Mouse (Mus musculus) neural tube, embryonic 10.5 days (tissue): ENCODE data around the gene Cep89.

Experiments
- DNase-seq: peaks from one replicate; pipeline ENCODE4 v3.0.0-alpha.2; 2017; ENCODE audit warnings: low spot score; ENCODE audit errors: extremely low spot score

Gene Cep89

DNA sequence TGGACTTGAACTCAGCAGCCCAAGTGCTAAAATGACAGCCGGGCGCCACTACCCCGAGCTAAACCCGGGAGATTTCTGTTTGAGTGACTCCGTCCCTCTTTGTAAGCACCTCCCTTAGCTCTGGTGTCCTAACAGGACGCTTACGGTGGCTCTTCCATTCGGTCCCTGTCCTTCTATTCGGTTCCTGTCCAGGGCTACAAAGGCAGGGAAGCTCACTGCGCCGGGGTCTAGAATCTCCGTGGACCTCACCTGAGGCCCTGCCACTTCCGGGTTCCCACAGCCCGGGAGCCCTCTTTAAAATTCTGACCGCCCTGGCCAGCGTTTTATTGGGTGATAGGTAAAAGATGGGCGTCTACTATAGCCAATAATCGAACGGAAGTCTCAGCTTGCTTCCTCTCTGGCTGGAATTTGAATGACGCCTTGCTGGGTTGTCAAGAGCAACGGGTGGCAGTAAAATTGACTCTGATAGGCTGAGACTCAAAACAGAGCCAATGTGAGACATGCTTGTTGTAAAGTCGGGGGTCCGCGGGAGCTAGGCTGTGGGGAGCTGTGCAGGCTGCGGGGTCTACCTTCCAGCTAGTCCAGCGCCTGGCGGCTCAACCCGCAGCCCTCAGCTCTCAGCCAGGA is at the start of gene Cep89, which contains the start of gene Faap24:
TSS of gene Cep89 (plus strand) at position 494 of the 627 bp plus-strand sequence.
TSS of gene Faap24 (minus strand) at position 295 of the 627 bp plus-strand sequence.
- peak; percentile 100 for DNase-seq

DNA sequence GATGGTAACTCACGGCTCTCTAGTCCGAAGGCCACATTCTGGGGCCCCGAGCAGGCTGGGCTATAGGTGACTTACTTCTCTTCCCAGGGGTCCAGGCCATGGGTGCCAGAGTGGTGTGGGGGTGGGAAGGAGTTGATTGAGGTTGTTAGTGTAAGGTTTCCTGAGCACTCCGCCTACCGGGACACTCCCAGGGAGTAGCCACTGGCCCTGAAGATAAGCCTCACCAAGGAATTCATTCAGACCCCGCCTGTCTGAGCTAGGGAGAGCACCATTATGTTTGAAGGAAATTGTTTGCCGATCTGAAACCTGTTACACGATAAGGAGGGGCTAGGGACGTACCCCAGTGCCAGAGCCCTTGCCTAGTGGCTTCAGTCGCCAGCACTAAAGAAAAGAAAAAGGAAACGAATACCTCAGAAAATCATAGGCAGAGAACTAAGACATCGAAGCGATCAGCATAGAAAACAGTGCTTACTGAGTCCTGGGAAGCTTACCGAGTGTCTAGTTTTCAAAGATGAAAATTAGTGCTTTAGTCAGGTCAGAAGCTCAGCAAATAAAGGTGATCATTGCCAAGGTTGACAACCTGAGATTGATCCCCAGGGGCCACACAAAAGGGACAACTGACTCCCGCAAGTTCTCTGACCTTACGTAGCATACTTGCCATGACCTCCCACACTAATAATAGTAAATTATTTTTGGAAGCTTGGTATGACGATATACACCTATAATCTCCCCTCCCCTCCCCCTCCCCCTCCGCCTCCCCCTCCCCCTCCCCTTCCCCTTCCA is 48.7 kb upstream of the Cep89 start:
- DNase-seq: no peak

DNA sequence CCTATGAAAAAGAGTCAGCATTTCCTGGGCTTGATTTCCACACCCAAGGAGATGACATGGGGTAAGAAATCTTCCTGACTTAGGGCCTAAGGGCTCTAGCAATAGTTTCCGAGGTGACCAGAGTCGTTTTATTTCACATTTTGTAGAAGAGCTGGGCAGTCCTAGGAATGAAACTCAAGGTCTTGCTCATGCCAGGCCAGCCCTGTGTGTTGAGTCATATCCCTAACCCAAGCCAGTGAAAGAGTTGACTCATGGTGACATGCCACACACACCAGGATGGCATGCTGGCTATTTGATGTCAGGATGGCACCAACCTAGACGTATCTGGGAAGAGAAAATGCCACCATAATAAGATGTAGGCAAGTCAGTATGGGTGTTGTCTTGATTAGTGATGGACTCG is 47.8 kb upstream of the Cep89 start:
- DNase-seq: no peak

DNA sequence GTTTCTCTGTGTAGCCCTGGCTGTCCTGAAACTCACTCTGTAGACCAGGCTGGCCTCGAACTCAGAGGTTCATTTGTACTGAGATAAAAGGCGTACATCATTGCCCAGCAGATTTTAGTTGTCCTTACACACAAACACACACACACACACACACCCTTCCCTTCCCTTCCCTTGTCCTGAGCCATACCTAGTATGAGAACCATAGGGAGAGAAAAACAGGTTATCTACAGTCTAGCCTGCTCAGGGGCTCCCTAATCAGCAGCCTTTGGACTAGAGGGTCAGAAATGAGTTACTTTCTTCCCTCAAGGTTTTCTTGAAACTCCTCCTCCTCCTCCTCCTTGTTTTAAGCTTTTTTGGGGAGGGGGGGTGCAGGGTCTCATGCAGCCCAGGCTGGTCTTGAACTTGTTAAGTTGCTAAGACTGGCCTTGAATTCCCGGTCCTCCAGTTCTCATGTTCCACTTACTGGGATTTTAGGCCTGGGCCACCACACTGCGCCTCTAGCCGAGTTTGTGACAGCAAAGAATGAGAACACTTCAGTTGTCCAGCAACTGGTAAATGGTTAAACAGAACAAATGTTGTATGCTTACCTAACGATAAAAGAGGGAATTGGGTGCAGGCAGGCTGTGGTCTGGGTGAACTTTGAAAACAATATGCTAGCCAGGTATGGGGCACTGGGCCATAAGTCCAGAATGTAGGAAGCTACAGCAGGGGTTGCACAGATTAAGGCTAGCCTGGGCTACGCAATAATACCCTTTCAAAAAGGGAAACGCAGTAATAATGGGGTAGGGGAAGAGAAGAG is 46.8 kb upstream of the Cep89 start:
- no peak for DNase-seq

DNA sequence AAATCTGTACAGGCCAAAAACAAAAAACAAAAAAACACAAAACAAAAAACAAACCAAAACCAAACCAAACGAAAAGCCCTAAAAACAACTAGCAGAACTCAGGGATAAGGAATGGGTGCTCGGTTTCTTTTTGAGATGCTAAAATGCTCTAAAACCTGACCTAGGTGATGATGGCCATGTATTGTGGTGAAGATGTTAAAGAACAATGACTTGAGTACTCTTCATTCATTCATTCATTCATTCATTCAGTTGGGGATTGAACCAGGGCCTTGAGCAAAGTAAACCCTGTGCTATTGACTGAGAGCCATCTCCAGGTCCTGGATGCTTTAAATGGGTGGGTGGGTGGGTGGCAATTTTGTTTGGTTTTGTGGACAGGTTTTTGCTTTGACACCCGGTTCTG is 45.7 kb upstream of the Cep89 start:
- DNase-seq: no peak

DNA sequence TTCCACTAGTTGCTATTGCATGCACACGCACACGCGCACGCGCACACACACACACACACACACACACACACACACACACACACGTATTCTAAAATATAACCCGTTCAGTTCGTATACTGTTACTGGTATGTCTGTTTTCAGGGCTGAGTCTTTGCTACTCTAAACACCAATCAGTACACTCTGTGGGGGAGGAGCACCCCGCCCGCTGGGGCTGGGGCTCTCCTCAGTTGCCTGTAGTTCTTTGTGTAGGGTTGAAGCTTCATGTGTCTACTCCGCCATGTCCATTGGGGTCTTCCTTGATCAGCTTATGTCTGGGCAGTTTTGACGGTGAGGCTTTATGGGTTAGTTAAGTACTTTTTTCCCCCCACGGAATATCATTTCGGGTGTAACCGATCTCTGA is 43.5 kb upstream of the Cep89 start:
- DNase-seq: no peak

DNA sequence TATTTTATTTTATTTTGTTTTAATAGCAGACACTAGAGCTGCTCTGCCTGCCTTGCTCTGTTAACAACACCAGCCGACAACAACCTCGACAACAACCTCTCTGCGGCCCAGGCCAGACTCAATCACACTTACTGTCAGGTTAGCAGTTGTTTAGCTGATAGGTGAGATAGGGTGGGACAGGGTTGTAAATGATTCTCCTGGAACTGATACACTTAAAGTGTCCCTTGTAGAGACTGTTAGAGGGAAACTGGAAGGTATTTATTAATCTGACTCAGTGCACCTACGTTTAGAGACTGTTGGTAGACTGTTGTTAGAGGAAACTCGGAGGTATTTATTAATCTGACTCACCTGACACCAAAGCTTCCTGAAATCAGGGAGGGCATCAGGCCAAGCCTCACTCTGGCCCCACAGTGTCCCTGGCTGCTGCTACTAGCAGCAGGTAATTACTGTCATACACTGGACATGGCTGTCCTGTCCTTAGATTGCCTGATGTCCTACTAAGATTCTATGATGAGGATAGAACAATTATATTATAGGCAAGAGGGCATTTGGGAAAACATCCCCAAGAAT is 41.4 kb upstream of the Cep89 start:
- no peak for DNase-seq

DNA sequence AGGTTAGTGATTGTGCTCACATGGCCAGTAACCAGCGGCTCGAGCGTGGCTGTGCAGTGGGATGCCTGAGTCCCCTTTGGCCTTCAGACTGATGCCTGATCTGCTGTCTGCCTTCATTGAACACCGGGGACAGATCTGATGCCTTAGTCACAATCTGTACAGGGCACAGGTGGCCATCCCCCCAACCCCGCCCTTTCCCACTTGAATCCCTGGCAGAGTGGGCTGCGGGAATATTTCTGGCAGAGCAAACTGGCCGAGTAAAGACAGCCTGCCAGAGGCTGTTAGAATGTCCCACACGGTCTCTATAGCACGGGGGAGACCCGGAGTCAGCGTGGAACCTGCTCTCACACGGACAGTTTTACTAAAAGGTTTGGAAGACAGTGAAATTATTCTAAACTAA is 39.2 kb upstream of the Cep89 start:
- DNase-seq: no peak

DNA sequence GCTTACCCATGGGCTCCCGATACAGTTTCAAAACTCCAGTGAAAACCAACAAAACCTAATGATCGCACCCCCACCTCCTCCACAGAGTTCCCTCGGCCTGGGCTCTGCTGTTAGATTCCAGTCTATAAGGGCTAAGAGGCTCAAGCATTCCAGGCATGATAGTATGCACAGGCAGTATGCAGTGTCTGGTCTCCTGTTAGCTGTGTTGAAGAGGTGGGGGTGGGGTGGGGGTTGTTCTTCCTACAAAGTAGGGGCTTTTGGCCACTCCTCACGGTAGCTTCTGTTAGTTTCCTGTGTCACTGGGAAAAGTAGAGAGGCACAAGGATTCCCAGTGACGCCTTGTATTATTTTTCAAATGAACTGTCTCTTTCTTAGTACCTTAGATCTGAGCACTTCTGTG is 34.6 kb upstream of the Cep89 start:
- DNase-seq: no peak

DNA sequence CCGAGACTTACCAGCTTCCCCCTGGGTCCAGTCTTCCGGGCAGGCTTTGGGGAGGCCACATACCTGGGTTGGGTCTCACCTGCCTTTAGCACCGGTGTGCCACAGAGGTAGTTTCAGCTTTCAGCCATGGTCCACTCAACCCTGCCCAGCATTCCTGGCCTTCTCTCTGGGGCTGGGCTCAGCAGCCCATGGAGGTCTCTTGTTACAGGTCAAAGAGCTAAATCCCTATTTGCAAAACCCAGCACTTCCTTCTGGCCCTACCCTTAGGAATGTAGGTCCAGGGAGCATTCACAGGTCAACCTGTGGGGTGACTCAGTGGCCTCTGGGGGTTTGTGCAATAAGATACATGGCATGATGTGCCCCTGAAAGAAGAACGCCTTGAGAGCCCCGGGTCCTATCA is 34.0 kb upstream of the Cep89 start:
- no peak for DNase-seq

DNA sequence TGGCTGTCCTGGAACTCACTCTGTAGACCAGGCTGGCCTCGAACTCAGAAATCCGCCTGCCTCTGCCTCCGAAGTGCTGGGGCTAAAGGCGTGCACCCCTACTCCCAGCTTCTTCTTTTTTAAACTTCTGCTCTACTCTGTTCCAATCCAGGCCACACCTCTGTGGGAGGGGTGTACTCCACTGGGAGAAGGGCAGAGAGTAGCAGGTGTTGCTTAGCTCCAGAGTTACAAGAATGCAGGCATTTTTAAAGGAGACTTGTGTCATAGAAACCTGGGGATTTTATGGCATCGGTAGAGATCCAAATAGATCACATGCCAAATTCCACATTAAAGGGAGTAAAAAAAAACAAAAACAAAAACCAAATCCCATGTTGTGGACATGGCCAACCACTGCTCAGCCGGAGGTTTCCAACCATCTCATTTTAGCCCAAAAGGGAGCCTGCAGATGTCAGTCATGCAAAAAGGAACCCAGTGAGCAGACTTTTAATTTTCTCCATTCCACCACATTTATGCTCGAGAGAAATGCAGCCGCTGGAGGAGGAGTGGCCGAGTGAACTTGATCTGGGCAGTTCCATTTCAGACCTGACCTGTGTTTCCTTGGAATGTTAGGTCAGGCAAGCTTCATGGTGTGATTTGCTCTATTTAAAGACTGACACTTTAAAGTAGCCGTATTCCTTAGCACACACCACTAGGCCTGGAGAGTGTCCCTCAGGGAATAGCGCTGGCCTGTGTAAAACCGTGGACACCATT is 31.5 kb upstream of the Cep89 start:
- DNase-seq: no peak

DNA sequence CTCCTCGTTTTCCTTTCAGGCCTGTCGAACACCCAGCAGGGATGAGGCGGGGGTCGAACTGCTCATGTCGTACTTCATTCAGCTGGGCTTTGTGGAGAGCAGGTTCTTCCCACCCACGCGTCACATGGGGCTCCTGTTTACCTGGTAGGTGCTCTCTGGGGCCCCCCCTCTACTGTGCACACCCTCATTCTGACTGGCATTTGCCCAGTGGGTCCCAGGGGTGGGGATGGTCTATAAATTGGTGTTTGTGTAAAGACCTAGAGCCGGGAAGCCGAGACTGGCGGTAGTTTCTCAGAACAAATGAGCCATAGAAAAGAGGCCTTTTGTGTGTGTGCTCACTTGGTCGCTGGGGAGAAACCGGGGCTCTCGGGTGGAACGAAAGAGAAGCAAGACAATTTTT is 25.7 kb upstream of the Cep89 start:
- DNase-seq: peak; percentile 39

DNA sequence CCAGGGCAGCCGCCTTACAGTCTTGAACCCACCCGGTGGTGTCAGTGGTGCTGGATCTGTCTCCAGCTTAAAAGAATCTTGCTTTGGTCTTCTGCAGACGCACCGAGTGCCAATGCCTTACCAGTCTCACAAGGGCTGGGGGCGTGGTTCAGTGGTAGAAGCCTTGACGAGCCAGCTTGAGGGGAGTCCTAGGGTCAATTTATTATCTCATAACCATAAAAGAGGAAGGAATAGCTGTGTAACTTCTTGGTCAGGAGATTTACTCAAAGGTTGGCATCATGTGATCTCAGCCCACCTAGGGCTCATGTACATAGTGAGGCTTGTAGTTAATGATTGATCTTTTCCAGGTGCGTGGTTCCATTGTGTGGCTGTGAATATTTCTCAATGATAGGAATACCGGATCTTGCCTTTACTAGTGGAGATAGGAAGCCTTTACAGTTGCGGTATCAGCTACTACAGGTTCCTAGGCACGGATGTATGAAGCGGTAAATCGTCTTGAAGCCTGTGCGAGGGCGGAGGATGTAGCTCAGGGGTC is 24.3 kb upstream of the Cep89 start:
- no peak for DNase-seq

DNA sequence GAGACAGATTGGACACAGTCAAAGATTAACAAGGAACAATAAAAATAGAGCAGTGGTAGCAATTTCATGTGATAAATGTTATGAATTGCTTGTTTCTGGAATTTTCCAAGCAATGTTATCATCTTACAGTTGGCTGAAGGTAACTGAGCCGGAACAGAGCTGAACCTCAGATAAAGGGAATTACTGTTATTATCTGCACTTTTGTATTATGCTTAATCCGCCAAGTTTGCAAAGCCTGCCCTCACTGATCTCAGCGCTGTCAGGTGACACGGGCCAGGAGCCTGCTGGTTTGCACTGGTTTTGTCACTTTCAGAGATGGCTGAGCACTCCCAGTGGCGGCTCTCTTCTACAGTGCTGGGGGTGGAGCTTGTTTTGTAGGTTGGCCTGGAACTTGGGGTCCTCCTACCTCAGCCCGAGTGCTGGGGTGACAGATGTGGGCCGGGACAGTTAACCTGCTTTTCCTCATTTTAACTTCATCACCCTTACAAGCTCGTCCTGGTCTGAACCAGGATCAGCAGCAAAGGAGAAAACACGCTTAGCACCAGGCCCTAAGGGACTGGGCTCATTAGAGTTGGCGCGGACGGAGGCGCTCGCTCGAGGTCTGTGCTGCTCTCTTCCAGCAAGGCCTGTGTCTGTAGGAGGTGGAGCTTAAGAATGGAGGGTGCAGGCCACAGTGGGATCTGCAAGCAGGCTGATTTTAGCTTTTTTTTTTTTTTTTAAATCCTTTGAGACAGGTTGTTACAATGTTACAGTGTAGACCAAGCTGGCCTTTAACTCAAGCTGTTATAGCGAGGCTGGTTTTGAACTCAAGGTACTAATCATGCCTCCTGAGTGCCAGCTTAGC is 23.5 kb upstream of the Cep89 start:
- no peak for DNase-seq

DNA sequence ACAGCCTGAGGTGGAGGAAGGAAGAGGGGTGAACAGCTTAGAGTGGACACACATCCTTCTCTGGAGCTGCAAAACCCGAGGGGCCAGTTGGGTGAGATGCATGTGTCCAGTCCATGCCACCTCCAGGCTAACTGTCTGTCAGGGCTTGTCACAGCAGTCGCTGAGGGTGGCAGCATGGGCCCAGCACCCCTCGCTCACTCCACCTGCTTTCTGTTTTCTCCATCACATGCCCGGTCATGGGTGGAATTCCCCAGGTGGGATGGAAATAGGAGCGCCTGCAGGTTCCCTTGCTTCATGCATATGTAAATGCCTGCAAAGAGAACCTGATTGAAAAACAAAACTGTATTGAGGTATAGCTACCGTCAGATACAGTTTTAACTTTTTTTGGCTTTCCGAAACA is 22.6 kb upstream of the Cep89 start:
- DNase-seq: no peak

DNA sequence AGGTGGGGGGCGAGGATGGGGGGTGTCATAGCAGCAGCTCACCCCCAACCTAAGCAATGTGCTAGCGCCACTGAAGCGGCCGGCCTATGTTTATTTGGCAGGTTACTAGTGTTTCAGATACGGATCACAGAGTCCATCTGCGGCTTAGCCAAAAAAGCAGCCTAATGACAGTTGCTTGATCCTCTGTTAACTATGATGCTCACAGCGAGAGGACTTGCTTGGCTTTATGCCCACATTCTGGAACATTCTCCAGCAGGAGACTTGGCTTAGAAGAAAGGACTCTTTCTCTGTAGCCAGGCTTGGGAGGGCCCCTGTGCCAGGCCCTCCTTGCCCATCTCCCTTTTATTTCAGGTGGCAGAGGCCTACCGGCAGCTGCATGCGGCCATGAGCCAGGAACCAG is 20.2 kb upstream of the Cep89 start:
- no peak for DNase-seq

DNA sequence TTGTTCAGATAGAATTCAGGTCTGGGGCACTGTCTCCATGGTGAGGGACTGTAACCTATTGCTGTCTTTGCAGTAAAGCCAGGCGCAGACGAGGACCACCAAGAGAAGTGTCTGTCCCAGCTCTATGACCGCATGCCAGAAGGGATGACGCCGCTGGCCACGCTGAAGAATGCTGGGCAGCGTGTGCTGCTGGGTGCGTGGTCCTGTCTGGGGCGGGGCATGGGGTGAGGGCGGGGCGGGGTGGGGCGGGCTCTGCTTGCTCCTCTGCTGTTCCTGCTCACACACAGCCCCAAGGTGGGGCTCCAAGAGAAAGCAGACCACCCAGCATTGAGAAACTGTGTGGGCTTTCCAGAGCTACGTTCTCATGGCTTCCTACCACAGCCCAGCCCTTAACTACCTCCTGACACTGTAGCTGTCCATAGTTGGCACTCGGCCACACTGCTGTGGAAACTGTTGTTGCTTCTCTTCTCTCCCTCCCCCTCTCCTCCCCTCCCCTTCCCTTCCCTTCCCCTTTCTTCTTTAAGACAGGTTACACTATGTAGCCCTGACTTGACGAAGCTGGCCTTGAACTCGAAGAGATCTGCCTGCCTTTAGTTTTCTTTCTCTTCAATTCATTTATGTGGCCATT is 17.2 kb upstream of the Cep89 start:
- DNase-seq: no peak

DNA sequence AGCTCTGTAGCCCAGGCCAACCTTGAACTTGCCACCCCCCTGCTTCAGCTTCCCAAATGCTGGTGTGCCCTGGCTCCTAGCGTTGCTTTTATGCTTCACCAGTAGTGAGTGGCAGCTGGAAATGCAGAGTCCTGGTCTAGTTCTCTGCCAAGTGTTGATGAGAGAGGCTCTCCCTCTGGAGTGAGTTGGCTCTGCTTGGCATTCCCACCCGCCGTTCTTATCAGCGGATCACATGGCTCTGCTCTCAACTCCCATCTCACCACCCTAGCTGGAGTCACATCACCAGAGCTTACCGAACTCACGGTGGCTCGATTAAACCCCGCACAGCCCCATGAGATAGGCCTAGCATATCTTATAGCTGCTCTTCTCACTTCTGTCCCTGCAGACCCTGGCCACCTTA is 16.5 kb upstream of the Cep89 start:
- no peak for DNase-seq

DNA sequence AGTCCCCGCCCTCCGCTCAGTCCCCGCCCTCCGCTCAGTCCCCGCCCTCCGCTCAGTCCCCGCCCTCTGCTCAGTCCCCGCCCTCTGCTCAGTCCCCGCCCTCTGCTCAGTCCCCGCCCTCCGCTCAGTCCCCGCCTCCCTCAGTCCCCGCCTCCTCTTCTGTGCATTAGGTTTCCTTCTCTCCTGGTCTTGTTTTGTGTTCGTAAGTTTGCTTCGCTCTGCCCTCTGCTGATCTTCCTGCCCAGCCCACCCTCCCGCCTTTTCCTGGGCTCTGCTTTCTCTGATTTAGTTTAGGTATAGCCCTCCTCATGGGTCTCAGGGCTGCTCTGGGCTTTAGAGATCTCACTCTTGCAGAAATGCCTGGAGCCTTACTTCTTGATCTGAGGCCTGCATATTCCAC is 15.0 kb upstream of the Cep89 start:
- DNase-seq: no peak
